In genomic region chr10:128144961-128145360, GRCm38 (mm10) we compare ENCODE assay signal across 18 mouse cellular contexts. TPM values are rescaled to one million over a fixed set of nuclear protein-coding genes. Genes with fewer than 3 reads are reported as not detected.
A peak's percentile ranks its signal among the peaks of the same experiment; 100 is the strongest.
DNase-seq lines count a peak whose midpoint lies in the region; ATAC-seq lines count a peak whose summit lies in the region.
"Had no signal": no experiment of that assay in that cellular context is flagged by ENCODE, and none has a peak within 500 bp of the region (broad histone marks: within the 10 kb centered on the region; RNA-seq: fewer than 3 reads in every experiment).

No protein-coding gene starts in this region.

- H3K4me2 ChIP-seq in hindbrain, embryonic 12.5 days (replicated peaks) = no peak overlapping the region
- H3K4me2 ChIP-seq: forebrain, embryonic 12.5 days; hindbrain, embryonic 15.5 days; lung, embryonic 15.5 days; neural tube, embryonic 12.5 days had no signal

- no peak overlapping the region for H3K4me3 ChIP-seq in hindbrain, embryonic 12.5 days
- H3K4me3 ChIP-seq: forebrain, embryonic 12.5 days; heart, embryonic 10.5 days; hindbrain, embryonic 15.5 days; layer of hippocampus, adult 2 months; lung, embryonic 15.5 days; neural tube, embryonic 12.5 days had no signal

- peak; percentile 43 for DNase-seq in gastrocnemius, adult 18-20 months (ENCODE audit: low spot score)
- DNase-seq in gastrocnemius, postnatal 4 days (ENCODE audit: low spot score in 2 of 2) = no peak
- peak; percentile 32 for DNase-seq in urinary bladder, postnatal 14 days (ENCODE audit: low spot score)
- DNase-seq in urinary bladder, adult 18-20 months (ENCODE audit: low spot score in 2 of 2) = no peak
- DNase-seq in lung, postnatal 36 days = peak; percentile 81
- no peak for DNase-seq in thymus, postnatal 36 days
- DNase-seq: cerebellum, adult 8-10 months; heart, postnatal 10 days; liver; thymus, postnatal 25 days had no signal

- no peaks in the 10 kb centered on the region for H3K4me1 ChIP-seq in hindbrain, embryonic 12.5 days
- H3K4me1 ChIP-seq: hindbrain, embryonic 15.5 days; neural tube, embryonic 12.5 days had no signal

- H3K9ac ChIP-seq in hindbrain, embryonic 12.5 days = no peak overlapping the region
- H3K9ac ChIP-seq: forebrain, embryonic 12.5 days; hindbrain, embryonic 15.5 days; lung, embryonic 15.5 days; neural tube, embryonic 12.5 days had no signal

- H3K36me3 ChIP-seq in hindbrain, embryonic 12.5 days = peaks cover 14% of the 10 kb centered on the region
- H3K36me3 ChIP-seq: hindbrain, embryonic 15.5 days had no signal

- H3K27ac ChIP-seq in hindbrain, embryonic 12.5 days = no peak overlapping the region
- H3K27ac ChIP-seq: forebrain, embryonic 12.5 days; heart, embryonic 10.5 days; hindbrain, embryonic 15.5 days; layer of hippocampus, adult 2 months; lung, embryonic 15.5 days; neural tube, embryonic 12.5 days had no signal

- 68% methylated on average over 2 of the region's 2 CpGs for WGBS in hindbrain, embryonic 12.5 days

- H3K27me3 ChIP-seq in hindbrain, embryonic 12.5 days = no peaks in the 10 kb centered on the region
- H3K27me3 ChIP-seq: forebrain, embryonic 12.5 days; hindbrain, embryonic 15.5 days; lung, embryonic 15.5 days; neural tube, embryonic 12.5 days had no signal

- ATAC-seq in hindbrain, embryonic 12.5 days (ENCODE audit: low FRiP score) = no peak
- ATAC-seq: intestine, embryonic 16.5 days had no signal

- no peaks in the 10 kb centered on the region for H3K9me3 ChIP-seq in hindbrain, embryonic 12.5 days (replicated peaks)
- H3K9me3 ChIP-seq: forebrain, embryonic 12.5 days; heart, embryonic 10.5 days; hindbrain, embryonic 15.5 days; lung, embryonic 15.5 days; neural tube, embryonic 12.5 days had no signal

RNA-seq across cellular contexts. Expression of gene Rbms2, which starts 35.1 kb away (rescaled TPM):
- total RNA-seq in gastrocnemius, adult 18-20 months (2021) = 10 to 100 TPM; 61.7 to 69.1 TPM
- 10 to 100 TPM; 83.8 to 85.3 TPM for total RNA-seq in gastrocnemius, postnatal 4 days (2021)
- polyA plus RNA-seq in hindbrain, embryonic 12.5 days (2016; fragmentation: Nextera tagmentation; extraction: Ambion mirVana) = 22.5 and 25.5 TPM in 2 replicates

RNA-seq across cellular contexts. Expression of gene Gls2, which starts 49.3 kb away (rescaled TPM):
- total RNA-seq in gastrocnemius, adult 18-20 months (2021) = under 1 TPM; 0.43 TPM
- total RNA-seq in gastrocnemius, postnatal 4 days (2021) = 1 to 10 TPM; 1.5 to 2.1 TPM
- 0.61 and 0.70 TPM in 2 replicates for polyA plus RNA-seq in hindbrain, embryonic 12.5 days (2016; fragmentation: Nextera tagmentation; extraction: Ambion mirVana)

RNA-seq across cellular contexts. Expression of gene Baz2a, which starts 53.6 kb away (rescaled TPM):
- total RNA-seq in gastrocnemius, adult 18-20 months (2021) = 10 to 100 TPM; 12.4 to 13.9 TPM
- total RNA-seq in gastrocnemius, postnatal 4 days (2021) = 10 to 100 TPM; 24.4 to 24.8 TPM
- 12.8 and 15.4 TPM in 2 replicates for polyA plus RNA-seq in hindbrain, embryonic 12.5 days (2016; fragmentation: Nextera tagmentation; extraction: Ambion mirVana)

Comparison
In these comparisons a context has a peak if more than half of its experiments do, and no peak if none do; other contexts are left out.
1. DNase-seq: peak in gastrocnemius, adult 18-20 months (single experiment), urinary bladder, postnatal 14 days (single experiment) and lung, postnatal 36 days (single experiment); none in gastrocnemius, postnatal 4 days (0 of 2), urinary bladder, adult 18-20 months (0 of 2) and thymus, postnatal 36 days (0 of 2).